Mouse (Mus musculus): Measurements from ENCODE around the gene Akap2.
A peak's percentile ranks its signal among the peaks of the same experiment; 100 is the strongest.

DNA sequence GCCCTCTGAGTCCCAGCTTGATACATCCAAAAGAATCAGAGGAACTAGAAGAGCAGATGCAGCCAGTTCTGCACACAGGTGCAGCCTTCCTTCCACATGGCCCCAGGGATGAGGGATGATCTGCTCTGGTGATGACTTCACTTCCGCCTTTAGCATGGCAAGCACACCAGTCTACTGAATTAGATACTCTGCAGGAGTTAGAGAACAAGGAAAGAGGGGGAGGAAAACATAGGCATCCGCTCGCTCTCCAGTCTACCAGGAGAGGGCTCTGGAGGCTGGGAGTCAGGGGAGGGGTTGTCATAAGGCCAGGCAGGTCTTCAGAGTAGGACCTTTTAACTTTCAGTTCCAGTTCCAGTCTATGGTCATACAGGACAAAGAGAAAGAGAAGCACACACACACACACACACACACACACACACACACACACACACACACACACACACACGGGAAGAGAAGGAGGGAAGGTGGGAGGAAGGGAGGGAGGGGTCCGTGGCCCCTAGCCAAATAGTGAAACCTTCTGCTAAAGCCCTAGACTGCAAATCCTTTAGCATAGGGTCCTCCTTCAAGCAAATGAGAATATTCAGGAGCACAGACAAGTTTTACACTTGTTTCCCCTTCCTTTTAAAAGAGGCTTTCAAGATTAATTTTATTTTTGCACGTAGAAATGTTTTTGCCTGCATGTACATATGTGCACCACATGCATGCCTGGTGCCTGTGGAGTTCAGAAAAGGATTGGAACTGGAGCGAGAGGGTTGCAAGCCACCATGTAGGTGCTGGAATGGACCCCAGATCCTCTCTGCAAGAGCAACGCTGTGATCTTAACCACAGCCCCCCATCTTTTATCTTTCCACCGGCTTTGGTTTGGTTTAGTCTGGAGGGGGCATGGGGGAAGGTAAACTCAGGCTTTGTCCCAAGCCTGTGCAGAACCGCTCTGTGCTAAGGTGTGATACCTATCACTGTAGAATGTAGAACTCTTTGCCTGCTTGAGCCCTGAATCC, 197.0 kb downstream of the Akap2 start:
- TF ChIP-seq CTCF (IDR thresholded peaks at IDR 0.05; ENCODE audit: low read depth), result peak; percentile 17; the same call in 1 of the 2 replicates
- TF ChIP-seq EP300 (IDR thresholded peaks at IDR 0.05; ENCODE audit: low read depth), result no peak

Data from liver, embryonic 14.5 days (tissue).